Mouse (Mus musculus) limb, embryonic 10.5 days (tissue): ENCODE measurements around the gene Ttf1. TPM values are rescaled to one million over a fixed set of nuclear protein-coding genes. Genes with fewer than 3 reads are reported as not detected.
A peak's percentile ranks its signal among the peaks of the same experiment; 100 is the strongest.

Experiments
- DNase-seq: peaks from one replicate; pipeline ENCODE4 v3.0.0-alpha.2; 2017; ENCODE audit warnings: low spot score
- H3K27ac ChIP-seq: fragments of 300-500 bp; sonication (generic); 2 replicates; pipeline ENCODE4 v1.5.1; 2016; ENCODE audit warnings: mild to moderate bottlenecking
- H3K27me3 ChIP-seq: fragments of 300-500 bp; sonication (generic); 2 replicates; pipeline ENCODE4 v1.6.1; 2016; ENCODE audit warnings: low read depth, mild to moderate bottlenecking; ENCODE audit not compliant: poor library complexity, severe bottlenecking
- H3K36me3 ChIP-seq: fragments of 300-500 bp; sonication (generic); 2 replicates; pipeline ENCODE4 v1.6.1; 2016; ENCODE audit warnings: mild to moderate bottlenecking, moderate library complexity
- H3K4me1 ChIP-seq: fragments of 300-500 bp; sonication (generic); 2 replicates; pipeline ENCODE4 v1.6.1; 2016
- H3K4me3 ChIP-seq: fragments of 300-500 bp; sonication (generic); 2 replicates; pipeline ENCODE4 v1.5.1; 2016; ENCODE audit warnings: mild to moderate bottlenecking, moderate library complexity
- H3K9me3 ChIP-seq: fragments of 300-500 bp; sonication (generic); replicated peaks from 2 replicates; pipeline ENCODE4 v1.6.1; 2016; ENCODE audit warnings: mild to moderate bottlenecking
- WGBS: fragments of 180-500 bp; shearing (Covaris S2); methylation state at CpG from one replicate; pipeline ENCODE4 v1.1.7; 2016; 5-methylcytosine and 5-hydroxymethylcytosine counted together
- polyA plus RNA-seq: library from polyadenylated mRNA; unstranded; fragments of >200 nt; fragmentation: Nextera tagmentation; extraction: Ambion mirVana; gene quantifications from 2 replicates; pipeline ENCODE4 v1.2.1, GENCODE M21; 2016

Gene Ttf1
- polyA plus RNA-seq, 1 experiment from 2014 or later = 12.5 TPM

DNA sequence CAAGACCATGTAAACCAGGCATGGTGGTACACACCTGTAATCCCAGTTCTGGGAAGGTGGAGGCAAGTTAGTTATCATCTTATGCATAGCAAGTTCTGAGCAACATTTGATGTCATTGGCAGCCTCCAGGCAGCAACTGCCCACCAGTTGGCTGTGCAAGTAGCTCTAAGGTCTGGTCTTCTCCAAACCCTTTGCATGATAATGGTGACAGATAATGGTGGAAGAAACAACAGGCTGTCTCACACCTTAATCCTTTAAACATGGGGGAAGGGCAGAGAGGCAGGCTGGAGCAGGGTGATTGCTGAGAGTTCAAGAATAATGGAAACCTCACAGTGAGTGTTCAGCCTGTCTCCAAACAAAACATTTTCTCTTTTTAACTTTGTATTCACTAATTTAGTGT, 60.9 kb downstream of the Ttf1 start:
- H3K27ac ChIP-seq = no peak overlapping the region
- H3K9me3 ChIP-seq = no peaks in the 10 kb centered on the region
- peaks cover 5% of the 10 kb centered on the region for H3K4me1 ChIP-seq

GRCm38 (mm10) chr2:29122446-29122845, 62.4 kb downstream of the Ttf1 start:
- Histone ChIP-seq H3K27ac (no peak overlapping the region), H3K4me1 (peaks cover 14% of the 10 kb centered on the region), H3K36me3 (peaks cover 11% of the 10 kb centered on the region), H3K4me3 (no peak overlapping the region), H3K27me3 (no peaks in the 10 kb centered on the region), H3K9me3 (no peaks in the 10 kb centered on the region)
- no peak for DNase-seq
- WGBS = 75% methylated on average over 3 of the region's 3 CpGs

More for the DNA sequence above, 60.9 kb downstream of the Ttf1 start:
- DNase-seq = no peak
- Histone ChIP-seq H3K36me3 (no peaks in the 10 kb centered on the region), H3K27me3 (no peaks in the 10 kb centered on the region), H3K4me3 (no peak overlapping the region)

GRCm38 (mm10) chr2:29123907-29124569, 64.0 kb downstream of the Ttf1 start, which contains the start of gene Setx:
Gene Setx, plus strand, starts transcription at chr2:29124181.
- DNase-seq = peak; percentile 36
- 68% methylated on average over 14 of the region's 14 CpGs for WGBS
- H3K36me3 ChIP-seq = peaks cover 26% of the 10 kb centered on the region
- peak within 1 kb of the TSS; percentile 94 for H3K27ac ChIP-seq
- H3K9me3 ChIP-seq = no peaks in the 10 kb centered on the region
- H3K4me3 ChIP-seq = peak within 1 kb of the TSS; percentile 92
- peaks cover 14% of the 10 kb centered on the region for H3K4me1 ChIP-seq
- H3K27me3 ChIP-seq = no peaks in the 10 kb centered on the region

DNA sequence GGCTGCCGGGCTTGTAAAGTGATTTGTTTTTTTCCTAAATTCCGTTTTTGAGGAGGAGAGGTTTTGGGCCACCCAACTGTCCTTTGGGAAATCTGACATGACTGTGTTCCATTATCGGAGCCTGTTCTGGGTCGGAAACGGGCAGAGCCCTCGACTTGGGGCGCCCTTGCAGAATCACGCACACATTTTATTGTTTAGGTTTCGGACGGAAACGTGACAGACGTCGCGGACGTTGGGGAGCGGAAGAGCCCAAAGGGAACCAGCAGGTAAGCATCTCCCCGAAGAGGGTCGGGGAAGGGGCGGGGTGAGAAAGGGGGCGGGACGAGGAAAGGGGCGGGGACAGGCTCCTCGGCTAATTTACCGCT, 64.5 kb downstream of the Ttf1 start:
- Histone ChIP-seq H3K27ac (peak overlapping the region; percentile 94), H3K4me1 (peaks cover 14% of the 10 kb centered on the region), H3K9me3 (no peaks in the 10 kb centered on the region), H3K4me3 (peak overlapping the region; percentile 92), H3K36me3 (peaks cover 31% of the 10 kb centered on the region), H3K27me3 (no peaks in the 10 kb centered on the region)
- DNase-seq = no peak
- WGBS = under 1% methylated on average over 24 of the region's 24 CpGs

DNA sequence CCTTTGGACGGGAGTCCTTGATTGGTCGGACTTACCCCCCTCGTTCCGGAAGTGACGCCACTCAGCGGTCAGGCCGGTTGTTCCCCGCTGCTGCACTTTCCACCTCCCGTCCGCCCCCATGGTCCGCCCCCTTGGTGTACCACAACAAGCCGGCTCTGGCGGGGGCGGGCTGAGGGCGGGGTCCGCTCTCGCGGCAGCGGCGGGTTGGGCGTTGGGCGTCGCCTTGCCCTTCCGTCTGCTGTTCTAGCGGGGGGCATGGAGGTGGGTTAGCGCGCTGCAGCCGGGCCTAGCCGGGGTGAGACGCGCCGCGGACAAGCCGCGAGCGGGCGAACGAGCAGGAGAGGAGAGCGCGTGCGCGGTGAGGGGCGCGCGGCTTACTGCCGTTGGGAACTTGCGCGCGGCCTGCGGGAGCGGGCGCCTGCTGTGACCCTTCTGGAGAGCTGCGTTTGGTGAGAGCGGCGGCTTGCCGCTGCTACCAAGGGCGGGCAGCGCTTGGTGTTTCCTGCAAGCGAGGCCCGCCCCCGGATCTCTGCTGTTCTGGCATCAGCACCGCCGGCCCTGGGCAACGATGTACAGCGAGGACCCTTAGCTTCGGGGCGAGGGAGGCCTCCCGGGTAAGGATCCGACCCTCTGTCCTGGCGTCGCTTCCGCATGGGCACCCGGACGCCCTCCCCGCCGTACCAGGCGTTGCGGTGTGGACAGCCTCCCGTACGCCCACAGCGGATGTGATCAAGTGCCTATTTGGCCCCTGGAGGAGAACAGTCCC, 65.1 kb downstream of the Ttf1 start:
- no peaks in the 10 kb centered on the region for H3K9me3 ChIP-seq
- peak overlapping the region; percentile 92 for H3K4me3 ChIP-seq
- peaks cover 36% of the 10 kb centered on the region for H3K36me3 ChIP-seq
- peaks cover 14% of the 10 kb centered on the region for H3K4me1 ChIP-seq
- peak; percentile 100 for DNase-seq
- no peaks in the 10 kb centered on the region for H3K27me3 ChIP-seq
- H3K27ac ChIP-seq = peak overlapping the region; percentile 94
- under 1% methylated on average over 81 of the region's 81 CpGs for WGBS

- 94% methylated on average over 7 of the region's 7 CpGs for WGBS
- H3K4me1 ChIP-seq = peaks cover 10% of the 10 kb centered on the region
- no peaks in the 10 kb centered on the region for H3K27me3 ChIP-seq
- no peak overlapping the region for H3K27ac ChIP-seq
- H3K4me3 ChIP-seq = no peak overlapping the region
- H3K9me3 ChIP-seq = no peaks in the 10 kb centered on the region
- no peak for DNase-seq
- peaks cover 84% of the 10 kb centered on the region for H3K36me3 ChIP-seq
Measured at GRCm38 (mm10) chr2:29130118-29130899, 70.2 kb downstream of the Ttf1 start.

- Histone ChIP-seq H3K27me3 (no peaks in the 10 kb centered on the region), H3K9me3 (no peaks in the 10 kb centered on the region), H3K4me1 (no peaks in the 10 kb centered on the region), H3K27ac (no peak overlapping the region), H3K4me3 (no peak overlapping the region), H3K36me3 (peaks cover 90% of the 10 kb centered on the region)
- DNase-seq = no peak
Measured at GRCm38 (mm10) chr2:29135161-29135560, 75.1 kb downstream of the Ttf1 start.

Other genes with a start within 250 kb of the Ttf1 start
- gene Gtf3c4, start 219.9 kb upstream of the Ttf1 start, polyA plus RNA-seq = 23.5 and 27.1 TPM in 2 replicates
- gene Ddx31, start 219.9 kb upstream of the Ttf1 start, polyA plus RNA-seq = 23.5 and 23.6 TPM in 2 replicates
- not detected in 2 replicates for gene Barhl1, start 143.6 kb upstream of the Ttf1 start, polyA plus RNA-seq
- gene Cfap77, start 5.2 kb upstream of the Ttf1 start, polyA plus RNA-seq = 0.29 and 0.44 TPM in 2 replicates
- 12.0 and 16.4 TPM in 2 replicates for gene Setx, start 63.9 kb downstream of the Ttf1 start, polyA plus RNA-seq
- gene Ntng2, start 192.7 kb downstream of the Ttf1 start, polyA plus RNA-seq = 0.16 and 0.50 TPM in 2 replicates